Mouse (Mus musculus): ENCODE measurements around the gene Necap1.

Necap1 gene

DNA sequence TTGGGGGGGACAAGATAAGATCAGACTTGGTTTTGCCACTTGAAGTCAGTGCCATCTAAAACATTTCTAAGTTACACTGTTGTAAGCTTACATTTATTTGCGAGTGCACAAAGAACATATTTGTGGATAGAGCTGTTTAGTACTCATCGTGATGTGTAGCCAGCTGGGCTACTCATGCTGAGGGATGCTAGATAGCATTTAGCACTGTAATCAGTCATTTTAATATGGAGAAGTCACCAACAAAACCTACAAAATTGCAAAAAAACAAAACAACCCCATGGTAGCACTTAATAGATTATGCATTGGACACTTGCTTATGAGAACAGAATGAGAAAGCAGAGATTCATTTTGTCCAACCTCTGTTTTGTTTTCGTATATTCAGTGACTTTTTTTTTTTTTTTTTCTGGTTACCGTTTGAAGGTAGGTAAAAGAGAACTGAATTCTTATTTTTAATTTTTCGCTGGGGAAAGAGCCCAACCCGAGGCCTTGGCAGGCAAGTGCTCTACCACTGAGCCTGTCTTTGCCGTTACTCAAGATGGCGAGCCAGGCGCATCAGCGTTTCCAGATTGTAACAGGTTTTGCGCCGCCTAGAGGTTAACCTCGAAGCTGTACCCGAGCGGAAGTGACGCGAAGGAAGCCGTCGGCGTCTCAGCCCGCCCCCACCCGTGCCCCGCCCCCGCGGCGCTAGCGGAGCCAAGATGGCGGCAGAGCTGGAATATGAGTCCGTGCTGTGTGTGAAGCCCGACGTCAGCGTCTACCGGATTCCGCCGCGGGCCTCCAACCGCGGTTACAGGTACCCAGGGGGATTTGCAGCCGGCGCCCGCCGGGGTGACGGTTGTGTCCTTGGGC is at the start of gene Necap1:
Gene Necap1, plus strand, starts transcription at position 604 of the 849 bp plus-strand sequence.
- DNase-seq (ENCODE audit: extremely low read depth, low read depth) = peak; percentile 80

DNA sequence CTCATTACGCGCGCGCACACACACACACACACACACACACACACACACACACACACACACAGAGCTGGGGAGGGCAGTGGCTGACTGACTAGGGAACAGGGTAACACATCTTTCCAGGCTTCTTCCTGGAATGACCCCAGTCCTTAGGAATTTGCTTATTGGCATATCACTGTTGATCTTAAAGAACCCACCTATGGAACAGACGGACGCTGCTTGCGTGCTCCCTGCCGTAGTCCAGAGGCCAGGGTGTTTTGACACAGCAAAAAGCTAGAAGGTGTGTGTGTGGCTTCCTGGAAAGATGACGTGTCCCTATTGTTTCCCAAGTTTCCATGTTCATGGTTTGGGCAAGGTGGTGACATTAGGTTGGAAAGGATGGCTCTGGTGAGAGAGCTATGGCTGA is 49.1 kb upstream of the Necap1 start:
- DNase-seq (ENCODE audit: extremely low read depth, low read depth) = no peak

DNA sequence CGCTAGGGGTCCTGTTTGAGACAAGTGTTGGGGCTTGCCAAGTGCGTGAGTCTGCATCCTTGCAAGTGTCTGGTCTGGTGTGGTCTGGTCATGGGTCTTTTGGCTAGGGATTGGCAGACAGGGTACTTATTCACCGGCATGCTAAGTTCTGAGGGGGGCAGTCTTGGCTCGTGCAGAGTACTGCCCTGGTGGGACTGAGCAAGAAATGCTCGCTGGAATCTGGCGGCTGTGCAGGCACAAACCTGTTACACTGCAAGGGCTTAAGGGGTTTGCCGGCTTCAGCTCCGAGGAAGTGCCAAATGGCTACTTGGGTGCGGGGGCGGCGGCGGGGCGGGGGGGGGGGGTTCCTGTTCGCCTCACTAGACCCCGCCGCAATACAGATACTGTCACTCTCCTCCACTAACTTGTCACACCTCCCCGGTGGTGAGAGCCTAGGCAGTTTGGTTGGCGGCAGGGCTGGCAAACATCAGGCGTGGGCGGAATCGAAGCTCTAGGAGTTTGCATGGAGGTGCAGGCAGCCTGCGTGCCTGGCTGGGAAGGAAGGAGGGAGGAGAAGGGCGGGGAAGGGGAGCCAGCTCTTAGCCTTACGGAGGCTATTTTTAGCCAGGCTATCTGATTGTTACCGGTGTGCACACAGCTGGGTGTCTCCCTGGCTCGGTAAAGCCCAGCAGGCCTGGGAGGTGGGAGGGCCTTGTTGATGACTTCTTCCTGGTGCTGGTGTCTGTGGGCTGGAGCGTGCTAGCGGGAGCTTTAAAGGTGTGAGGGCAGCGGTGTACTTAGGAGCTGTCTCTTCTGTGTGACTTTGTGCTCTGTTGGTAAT is 48.1 kb upstream of the Necap1 start:
- DNase-seq (ENCODE audit: extremely low read depth, low read depth) = peak; percentile 78

DNA sequence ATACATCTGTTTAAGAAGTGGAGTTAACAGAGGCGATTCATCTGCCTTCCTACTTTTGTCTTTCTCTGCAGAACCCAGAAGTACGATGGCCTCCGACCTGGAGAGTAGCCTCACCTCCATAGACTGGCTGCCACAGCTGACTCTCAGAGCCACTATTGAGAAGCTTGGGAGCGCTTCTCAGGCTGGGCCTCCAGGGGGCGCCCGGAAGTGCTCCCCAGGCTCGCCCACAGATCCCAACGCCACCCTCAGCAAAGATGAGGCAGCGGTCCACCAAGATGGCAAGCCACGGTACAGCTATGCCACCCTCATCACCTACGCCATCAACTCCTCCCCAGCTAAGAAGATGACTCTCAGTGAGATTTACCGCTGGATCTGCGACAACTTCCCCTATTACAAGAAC is 46.2 kb upstream of the Necap1 start:
- DNase-seq (ENCODE audit: extremely low read depth, low read depth) = no peak

DNA sequence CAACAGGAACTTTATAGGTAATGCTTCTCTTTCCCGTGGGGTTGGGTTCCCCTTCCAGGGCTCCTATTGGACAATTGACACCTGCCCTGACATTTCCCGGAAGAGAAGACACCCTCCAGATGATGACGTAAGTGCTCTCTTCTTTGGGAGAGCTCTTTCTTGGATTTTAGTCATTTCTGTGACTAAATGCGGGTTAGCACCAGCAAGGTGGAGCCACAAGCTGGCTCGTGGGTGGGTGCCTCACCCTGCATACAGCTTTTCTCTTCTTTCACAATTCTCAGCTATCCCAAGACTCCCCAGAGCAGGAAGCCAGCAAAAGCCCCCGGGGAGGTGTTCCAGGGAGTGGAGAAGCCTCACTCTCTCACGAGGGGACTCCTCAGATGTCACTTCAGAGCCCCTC is 41.4 kb upstream of the Necap1 start:
- DNase-seq (ENCODE audit: extremely low read depth, low read depth) = no peak

DNA sequence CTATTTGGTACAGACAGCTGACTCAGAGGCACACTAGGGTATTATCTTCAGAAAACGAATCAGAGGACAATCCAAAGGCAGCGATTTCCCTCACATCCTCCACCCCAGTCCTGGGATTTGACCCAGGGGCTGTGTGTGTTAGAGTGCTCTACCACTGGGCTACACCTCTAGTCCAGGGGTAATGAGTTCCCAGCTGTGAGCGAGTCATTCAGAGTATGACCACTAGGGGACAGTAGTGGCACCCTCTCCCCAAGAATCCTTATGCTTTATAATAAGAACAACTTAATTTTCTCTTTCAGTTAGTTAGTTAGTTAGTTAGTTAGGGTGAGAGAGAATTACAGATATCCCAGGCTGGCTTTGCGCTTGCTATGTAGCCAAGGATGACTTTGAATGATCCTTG is 39.9 kb upstream of the Necap1 start:
- peak; percentile 48 for DNase-seq (ENCODE audit: extremely low read depth, low read depth)

GRCm38 (mm10) chr6:122836974-122837373 is 37.3 kb upstream of the Necap1 start:
- DNase-seq (ENCODE audit: extremely low read depth, low read depth) = no peak

DNA sequence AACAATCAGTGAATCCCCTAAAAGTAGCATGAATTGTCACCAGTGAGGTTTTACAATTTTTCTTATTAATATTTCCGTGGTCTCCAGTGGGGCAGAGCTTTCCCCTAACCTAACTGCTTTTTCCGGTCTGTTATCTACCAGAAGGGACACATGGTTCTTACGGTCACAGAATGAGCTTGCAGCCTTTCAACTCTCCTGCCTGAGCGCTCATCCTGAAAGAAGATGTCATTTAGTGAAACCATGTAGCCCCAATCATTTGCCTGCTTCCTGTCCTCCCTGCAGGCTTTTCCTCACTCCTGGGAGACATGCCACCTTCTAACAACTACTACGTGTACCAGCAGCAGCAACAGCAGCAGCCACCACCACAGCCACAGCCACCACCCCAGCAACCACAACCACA is 36.7 kb upstream of the Necap1 start:
- no peak for DNase-seq (ENCODE audit: extremely low read depth, low read depth)

GRCm38 (mm10) chr6:122843759-122844158 is 30.5 kb upstream of the Necap1 start:
- DNase-seq (ENCODE audit: extremely low read depth, low read depth) = no peak

GRCm38 (mm10) chr6:122852696-122853095 is 21.6 kb upstream of the Necap1 start:
- peak; percentile 36 for DNase-seq (ENCODE audit: extremely low read depth, low read depth)

DNA sequence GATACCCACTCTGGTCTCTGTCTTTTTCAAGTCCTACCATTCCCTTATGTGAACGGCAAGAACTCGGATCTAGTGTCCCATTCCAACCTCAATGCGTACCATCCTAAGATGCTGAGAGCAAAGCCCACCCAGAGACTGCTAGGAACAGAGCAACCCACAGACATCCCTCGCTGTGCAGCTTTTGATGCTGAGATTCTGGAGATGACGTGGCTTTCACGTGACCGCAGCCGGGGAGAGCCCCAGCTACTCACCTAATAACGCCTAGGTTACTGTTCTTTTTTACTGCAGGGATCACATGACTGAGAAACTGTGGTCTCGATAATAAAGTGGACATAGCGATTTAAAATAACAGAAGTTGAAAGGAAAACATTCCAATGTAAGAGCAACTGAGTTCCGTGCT is 19.7 kb upstream of the Necap1 start:
- no peak for DNase-seq (ENCODE audit: extremely low read depth, low read depth)

GRCm38 (mm10) chr6:122855955-122856354 is 18.3 kb upstream of the Necap1 start, which contains the start of gene C3ar1:
Gene C3ar1 (minus strand): TSS chr6:122856161.
- DNase-seq (ENCODE audit: extremely low read depth, low read depth) = peak; percentile 87

DNA sequence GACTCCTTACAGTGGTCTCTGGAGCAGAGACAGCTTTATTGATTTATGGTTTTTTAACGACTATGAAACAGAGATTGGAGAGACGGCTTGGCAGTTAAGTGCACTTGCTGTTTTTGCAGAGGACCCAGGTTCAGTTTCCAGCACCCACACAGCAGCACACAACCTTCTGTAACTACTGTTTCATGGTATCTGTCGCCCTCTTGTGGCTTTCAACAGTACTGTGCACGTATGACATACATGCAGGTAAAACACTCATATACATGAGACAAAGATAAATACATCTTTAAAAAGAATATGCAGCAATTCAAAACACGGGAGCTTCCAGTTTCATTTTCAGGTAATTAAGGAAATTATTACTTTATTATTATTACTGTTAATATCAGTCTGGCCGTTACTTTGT is 11.8 kb upstream of the Necap1 start:
- DNase-seq (ENCODE audit: extremely low read depth, low read depth) = no peak

GRCm38 (mm10) chr6:122862871-122863270 is 11.4 kb upstream of the Necap1 start:
- no peak for DNase-seq (ENCODE audit: extremely low read depth, low read depth)

- DNase-seq (ENCODE audit: extremely low read depth, low read depth) = no peak
Measured at GRCm38 (mm10) chr6:122867914-122868313, 6.4 kb upstream of the Necap1 start.

DNA sequence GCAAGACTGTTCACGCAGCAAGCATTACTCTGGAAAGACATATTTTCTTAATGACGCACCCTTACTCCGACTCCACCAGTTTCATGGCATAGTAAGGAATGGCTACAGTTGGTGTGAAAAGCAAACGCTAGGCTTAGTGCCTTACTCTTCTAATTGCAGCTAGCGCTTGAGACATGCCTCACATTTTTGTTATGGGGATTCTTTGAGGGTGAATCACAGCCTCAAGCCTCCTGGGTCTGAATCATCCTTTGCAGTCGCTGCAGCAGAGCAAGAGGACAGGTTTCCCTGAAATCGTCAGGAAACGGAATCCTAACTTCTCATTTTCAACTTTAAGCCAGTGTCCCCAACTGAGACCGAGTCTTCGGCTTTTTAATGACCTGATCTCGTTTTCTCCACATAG is 4.4 kb upstream of the Necap1 start:
- no peak for DNase-seq (ENCODE audit: extremely low read depth, low read depth)

- no peak for DNase-seq (ENCODE audit: extremely low read depth, low read depth)
Measured at GRCm38 (mm10) chr6:122872800-122873199, 1.5 kb upstream of the Necap1 start.

DNA sequence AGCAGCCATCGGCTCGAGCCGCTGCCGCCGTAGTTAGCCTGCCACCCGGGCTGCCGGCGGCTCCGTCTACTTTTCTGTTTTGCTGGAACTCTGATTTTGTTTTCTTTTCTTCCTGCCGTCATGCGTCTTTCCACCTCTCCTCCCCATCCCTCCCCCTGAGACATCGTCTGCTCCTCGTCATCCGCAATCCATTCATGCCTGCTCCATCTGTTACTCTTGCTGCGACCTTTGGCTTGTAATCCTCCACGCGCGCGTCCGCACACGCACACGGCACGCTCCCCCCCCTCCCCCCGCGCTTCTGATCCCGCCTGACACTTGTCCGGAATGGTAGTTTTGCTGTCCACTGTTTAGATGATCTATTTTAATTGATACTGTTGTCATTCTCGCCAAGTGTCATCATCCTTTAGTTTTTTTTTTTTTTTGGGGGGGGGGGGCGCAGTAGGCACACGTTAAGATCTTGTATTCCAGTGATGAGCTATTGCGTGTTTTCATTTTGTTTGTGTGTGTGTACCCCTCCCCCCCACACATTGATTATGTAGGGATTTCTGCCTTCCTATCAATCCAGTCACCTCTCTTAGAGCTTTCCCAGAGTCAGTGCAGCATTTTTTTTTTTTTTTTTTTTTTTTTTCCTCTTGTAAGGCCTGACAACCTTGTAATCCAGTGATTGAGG is 581 bp downstream of the Necap1 start:
- DNase-seq (ENCODE audit: extremely low read depth, low read depth) = no peak

GRCm38 (mm10) chr6:122879141-122879735 is 5.0 kb downstream of the Necap1 start:
- DNase-seq (ENCODE audit: extremely low read depth, low read depth) = no peak

- DNase-seq (ENCODE audit: extremely low read depth, low read depth) = no peak
Measured at GRCm38 (mm10) chr6:122879781-122880505, 5.7 kb downstream of the Necap1 start.

DNA sequence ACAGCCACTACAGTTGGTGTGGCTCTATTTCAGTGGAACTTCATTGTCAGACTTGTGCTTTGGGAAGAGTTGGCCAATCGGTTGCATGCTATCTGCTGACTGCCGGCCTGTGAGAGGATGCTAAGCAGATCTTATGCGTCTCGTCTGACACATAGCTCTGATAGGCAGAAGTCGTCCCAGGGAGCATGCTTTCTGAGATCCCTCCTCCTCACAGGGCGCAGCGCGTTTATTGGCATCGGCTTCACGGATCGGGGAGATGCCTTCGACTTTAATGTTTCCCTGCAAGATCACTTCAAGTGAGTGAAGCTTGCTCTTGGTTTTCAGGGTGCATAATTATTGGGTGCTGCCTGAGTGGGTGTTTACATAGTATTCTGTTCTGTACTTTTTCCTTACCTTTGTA is 7.0 kb downstream of the Necap1 start:
- DNase-seq (ENCODE audit: extremely low read depth, low read depth) = no peak

Measured in MEL-GATA-1-ER (cell line).